Mouse (Mus musculus): ENCODE measurements at regions not wholly inside any gene's neighbourhood (a gene's known extent, or its start where the extent isn't known, plus 50 kb on each side); places are given as distances from the start of the nearest gene placed in this dataset.

GRCm38 (mm10) chr1:144355041-144355440 lies 106.0 kb upstream of the Rgs1 start:
- no peak for TF ChIP-seq ZNF384 (IDR thresholded peaks at IDR 0.05; ENCODE audit: low read depth, low read length)
- no peak for TF ChIP-seq ZC3H11A (IDR thresholded peaks at IDR 0.05; ENCODE audit: borderline replicate concordance, low read depth, low read length)
- TF ChIP-seq HCFC1 (IDR thresholded peaks at IDR 0.05; ENCODE audit: borderline replicate concordance, insufficient read depth, low read length): no peak
- TF ChIP-seq CHD2 (IDR thresholded peaks at IDR 0.05; ENCODE audit: low read depth, low read length): no peak
